Mouse (Mus musculus): Measurements from ENCODE around the gene Gucd1. TPM values are rescaled to one million over a fixed set of nuclear protein-coding genes. Genes with fewer than 3 reads are reported as not detected.
"Not testable (repeated sequence)": the region's sequence is repeated elsewhere in the genome, so short reads cannot be mapped to it uniquely, and the experiment has no call there.

Gucd1 gene
- polyA plus RNA-seq, 1 experiment from 2014 or later = 19.7 TPM

DNA sequence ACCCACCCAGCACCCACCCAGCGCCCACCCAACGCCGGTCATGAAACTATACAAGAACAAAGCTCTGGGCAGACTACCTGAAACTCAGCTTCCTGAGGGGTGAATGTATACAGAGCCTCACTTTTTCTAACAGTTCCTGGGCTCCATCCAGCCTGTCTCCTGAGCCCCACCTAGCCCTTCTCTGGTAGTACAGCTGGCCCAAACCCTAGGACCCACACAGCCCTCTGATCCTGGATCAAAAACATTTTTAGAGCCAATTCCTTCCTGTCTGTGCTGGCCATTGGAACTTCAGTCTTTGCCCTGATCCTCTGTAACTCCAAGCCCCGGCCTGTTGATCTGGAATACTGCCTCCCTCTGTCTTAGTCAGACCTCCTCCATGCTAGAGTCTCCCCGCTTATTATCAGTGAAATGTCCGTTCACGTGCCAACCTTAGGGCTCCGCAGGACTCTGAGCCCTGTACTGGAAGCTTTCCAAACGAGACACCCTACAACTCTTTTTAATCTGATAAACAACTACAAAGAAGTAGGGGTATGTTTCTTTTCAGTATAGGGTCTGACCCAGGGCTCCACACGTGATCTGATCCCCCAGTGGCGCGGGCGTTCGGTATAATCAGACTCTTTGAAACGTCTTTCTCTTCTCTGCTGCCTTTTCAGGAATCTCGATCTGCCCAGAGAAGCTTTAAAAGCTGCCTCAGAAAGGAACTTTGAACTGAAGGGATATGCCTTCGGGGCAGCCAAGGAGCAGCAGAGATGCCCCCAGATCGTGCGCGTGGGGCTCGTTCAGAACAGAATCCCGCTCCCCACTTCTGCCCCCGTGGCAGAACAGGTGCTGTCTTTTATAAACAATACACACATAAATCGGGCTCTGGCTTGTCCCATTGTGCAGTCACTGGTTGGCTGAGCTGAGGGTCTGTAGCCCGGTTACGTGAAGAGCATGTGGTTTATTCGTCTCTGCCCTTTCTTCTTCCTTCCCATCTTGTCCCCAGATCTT, 105.4 kb downstream of the Gucd1 start:
- DNase-seq (ENCODE audit: low read depth, low spot score) (no peak), ATAC-seq (no peak)
- CTCF ChIA-PET = no interaction called here
- POLR2A ChIA-PET = no interaction called here
- no peak for TF ChIP-seq CTCF (IDR thresholded peaks at IDR 0.05)
- in situ Hi-C loops (cut with MboI; ENCODE audit: low pct_unique_long_range_greater_than_20kb) = no loop called here
- no peaks in the 10 kb centered on the region for H3K27me3 ChIP-seq

- POLR2A ChIA-PET; DNase-seq (ENCODE audit: low read depth, low spot score); CTCF ChIA-PET; H3K27me3 ChIP-seq; in situ Hi-C loops (cut with MboI; ENCODE audit: low pct_unique_long_range_greater_than_20kb); ATAC-seq: not testable (repeated sequence)
These were observed 106.2 kb downstream of the Gucd1 start for GRCm38 (mm10) chr10:75411343-75412113.

DNA sequence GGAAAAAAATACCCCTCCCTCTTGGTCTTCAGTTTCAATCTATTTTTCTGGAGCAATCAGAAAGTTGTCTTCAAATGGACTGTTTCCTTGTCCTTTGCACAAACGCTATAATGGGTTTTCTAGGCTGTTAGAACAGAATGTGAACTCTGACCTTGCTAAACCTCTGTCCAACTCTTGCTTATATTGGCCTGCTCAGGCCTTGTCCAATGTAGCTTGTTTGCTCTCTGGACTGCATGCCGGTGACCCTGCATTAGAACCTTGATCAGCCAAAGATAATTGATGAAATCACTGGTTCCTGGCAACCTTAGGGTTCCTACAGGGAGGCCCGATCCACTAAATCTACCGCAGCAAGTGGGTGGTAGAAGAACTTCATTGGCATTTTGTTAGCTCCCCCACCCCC, 110.0 kb downstream of the Gucd1 start:
- in situ Hi-C loops (cut with MboI; ENCODE audit: low pct_unique_long_range_greater_than_20kb) = no loop called here
- H3K27me3 ChIP-seq = peaks cover 4% of the 10 kb centered on the region
- TF ChIP-seq CTCF (IDR thresholded peaks at IDR 0.05) = no peak
- DNase-seq (ENCODE audit: low read depth, low spot score) (no peak), ATAC-seq (no peak)
- ChIA-PET CTCF (no interaction called here), POLR2A (interaction anchor here (0.5 kb wide), 1 partner anchor 68 kb away, joined by 5 read pairs; no protein-coding TSS in a partner anchor)

GRCm38 (mm10) chr10:75406755-75407154, 111.0 kb downstream of the Gucd1 start:
- in situ Hi-C loops (cut with MboI; ENCODE audit: low pct_unique_long_range_greater_than_20kb) = no loop called here
- H3K27me3 ChIP-seq = peaks cover 9% of the 10 kb centered on the region
- TF ChIP-seq CTCF (IDR thresholded peaks at IDR 0.05) = no peak
- ATAC-seq (no peak), DNase-seq (ENCODE audit: low read depth, low spot score) (no peak)
- CTCF ChIA-PET = no interaction called here
- POLR2A ChIA-PET = no interaction called here

DNA sequence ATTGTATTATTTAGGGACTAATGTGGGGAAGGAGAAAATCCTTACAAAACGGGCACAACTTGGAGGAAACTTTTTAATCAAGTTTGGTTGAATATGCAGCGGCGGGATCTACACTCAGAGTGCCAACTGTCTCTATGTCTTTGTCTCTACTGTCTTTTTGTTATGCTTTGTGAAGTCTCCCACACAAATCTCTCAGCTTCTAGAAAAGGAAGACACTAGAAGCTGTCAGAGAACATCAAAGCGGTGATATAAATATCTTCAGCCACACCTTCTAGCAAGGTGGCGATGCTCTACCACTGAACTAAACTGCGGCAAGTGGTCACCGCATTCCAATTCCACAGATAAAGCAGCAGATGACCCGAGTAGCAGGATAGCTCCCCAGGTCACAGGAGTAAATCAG, 111.9 kb downstream of the Gucd1 start:
- ChIA-PET POLR2A (interaction anchor here (0.6 kb wide), 1 partner anchor 504 kb away, joined by 5 read pairs; no protein-coding TSS in a partner anchor), CTCF (no interaction called here)
- no peak for TF ChIP-seq CTCF (IDR thresholded peaks at IDR 0.05)
- in situ Hi-C loops (cut with MboI; ENCODE audit: low pct_unique_long_range_greater_than_20kb) = no loop called here
- peaks cover 9% of the 10 kb centered on the region for H3K27me3 ChIP-seq
- DNase-seq (ENCODE audit: low read depth, low spot score) (no peak), ATAC-seq (no peak)

- peaks cover 13% of the 10 kb centered on the region for H3K27me3 ChIP-seq
- ATAC-seq = no peak
- peak; percentile 37 for TF ChIP-seq CTCF (IDR thresholded peaks at IDR 0.05)
- in situ Hi-C loops (cut with MboI; ENCODE audit: low pct_unique_long_range_greater_than_20kb) = no loop called here
- ChIA-PET CTCF (no interaction called here), POLR2A (no interaction called here)
- no peak for DNase-seq (ENCODE audit: low read depth, low spot score)
These were observed 116.8 kb downstream of the Gucd1 start, which contains the start of gene Upb1 for GRCm38 (mm10) chr10:75400958-75401357. Gene Upb1 (plus strand): TSS chr10:75401115.

- in situ Hi-C loops (cut with MboI; ENCODE audit: low pct_unique_long_range_greater_than_20kb) = no loop called here
- CTCF ChIA-PET = interaction anchor here (1.5 to 1.6 kb wide), 2 partner anchors 26 to 48 kb away, joined by 3 read pairs; no protein-coding TSS in a partner anchor
- peaks cover 12% of the 10 kb centered on the region for H3K27me3 ChIP-seq
- DNase-seq (ENCODE audit: low read depth, low spot score) = no peak
- no peak for ATAC-seq
- TF ChIP-seq CTCF (IDR thresholded peaks at IDR 0.05) = no peak
- POLR2A ChIA-PET = interaction anchor here (0.7 kb wide), 1 partner anchor 195 kb away, joined by 3 read pairs; no protein-coding TSS in a partner anchor
These were observed 120.8 kb downstream of the Gucd1 start for GRCm38 (mm10) chr10:75396966-75397365.

DNA sequence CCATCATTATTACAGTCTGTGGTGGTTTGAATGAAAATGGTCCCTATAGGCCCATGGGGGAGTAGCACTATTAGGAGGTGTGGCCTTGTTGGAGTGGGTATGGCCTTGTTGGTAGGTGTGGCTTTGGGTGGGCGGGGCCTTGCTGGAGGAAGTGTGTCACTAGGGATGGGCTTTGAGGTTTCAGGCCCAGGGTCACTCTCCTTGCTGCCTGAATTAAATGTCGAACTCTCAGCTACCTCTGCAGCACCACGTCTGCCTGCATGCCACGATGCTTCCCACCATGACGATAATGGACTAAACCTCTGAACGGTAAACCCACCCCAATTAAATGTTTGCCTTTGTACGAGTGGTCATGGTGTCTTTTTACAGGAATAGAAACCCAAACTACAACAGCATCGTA, 123.0 kb downstream of the Gucd1 start:
- ATAC-seq = no peak

GRCm38 (mm10) chr10:75390832-75391231, 126.9 kb downstream of the Gucd1 start:
- ATAC-seq (no peak), DNase-seq (ENCODE audit: low read depth, low spot score) (no peak)
- POLR2A ChIA-PET = no interaction called here

More for the DNA sequence above, 123.0 kb downstream of the Gucd1 start:
- peaks cover 15% of the 10 kb centered on the region for H3K27me3 ChIP-seq
- CTCF ChIA-PET = interaction anchor here (1.1 kb wide), 1 partner anchor 16 kb away, joined by 3 read pairs; no protein-coding TSS in a partner anchor
- TF ChIP-seq CTCF (IDR thresholded peaks at IDR 0.05) = no peak
- POLR2A ChIA-PET = no interaction called here
- DNase-seq (ENCODE audit: low read depth, low spot score) = no peak
- in situ Hi-C loops (cut with MboI; ENCODE audit: low pct_unique_long_range_greater_than_20kb) = no loop called here

GRCm38 (mm10) chr10:75390156-75390555, 127.6 kb downstream of the Gucd1 start:
- no peak for ATAC-seq
- in situ Hi-C loops (cut with MboI; ENCODE audit: low pct_unique_long_range_greater_than_20kb) = no loop called here
- ChIA-PET POLR2A (interaction anchor here (0.6 kb wide), 2 partner anchors 10 to 232 kb away, joined by 3 read pairs; no protein-coding TSS in a partner anchor), CTCF (interaction anchor here (0.9 kb wide), 2 partner anchors 86 to 99 kb away, joined by 3 to 4 read pairs; no protein-coding TSS in a partner anchor)
- H3K27me3 ChIP-seq = peaks cover 10% of the 10 kb centered on the region
- no peak for DNase-seq (ENCODE audit: low read depth, low spot score)
- TF ChIP-seq CTCF (IDR thresholded peaks at IDR 0.05) = peak; percentile 16

More at GRCm38 (mm10) chr10:75390832-75391231, 126.9 kb downstream of the Gucd1 start:
- CTCF ChIA-PET = interaction anchor here (0.9 kb wide), 2 partner anchors 87 to 100 kb away, joined by 3 to 4 read pairs; no protein-coding TSS in a partner anchor
- in situ Hi-C loops (cut with MboI; ENCODE audit: low pct_unique_long_range_greater_than_20kb) = no loop called here
- peaks cover 10% of the 10 kb centered on the region for H3K27me3 ChIP-seq
- TF ChIP-seq CTCF (IDR thresholded peaks at IDR 0.05) = peak; percentile 38

Data from Patski (cell line).